Mouse (Mus musculus): ENCODE results near the gene Foxred2. TPM values are rescaled to one million over a fixed set of nuclear protein-coding genes. Genes with fewer than 3 reads are reported as not detected.

Gene Foxred2
- 4.9 and 6.1 TPM in 2 replicates for polyA plus RNA-seq (2015; fragmentation: Nextera tagmentation; extraction: Ambion mirVana)

GRCm38 (mm10) chr15:77956404-77956901 lies at the start of gene Foxred2:
TSS of gene Foxred2 (minus strand) at chr15:77956722.
- H3K4me2 ChIP-seq (replicated peaks): peak within 1 kb of the TSS; percentile 88
- peaks cover 34% of the 10 kb centered on the region for H3K36me3 ChIP-seq
- peaks cover 26% of the 10 kb centered on the region for H3K4me1 ChIP-seq
- no peaks in the 10 kb centered on the region for H3K9me3 ChIP-seq (replicated peaks)
- H3K27ac ChIP-seq (replicated peaks): no peak within 1 kb of the TSS
- peak within 1 kb of the TSS; percentile 37 for H3K9ac ChIP-seq
- peak; percentile 88 for ATAC-seq (ENCODE audit: insufficient number of reproducible peaks, low FRiP score, low TSS enrichment, low read depth)
- under 1% methylated on average over 39 of the region's 39 CpGs for WGBS
- peak within 1 kb of the TSS; percentile 61 for H3K4me3 ChIP-seq (replicated peaks)
- peaks cover 8% of the 10 kb centered on the region for H3K27me3 ChIP-seq

GRCm38 (mm10) chr15:78003929-78004328 lies 47.4 kb upstream of the Foxred2 start:
- H3K9ac ChIP-seq: no peak overlapping the region
- no peak overlapping the region for H3K4me2 ChIP-seq (replicated peaks)
- whole genome bisulfite sequencing: 38% methylated on average over 9 of the region's 9 CpGs
- H3K27ac ChIP-seq (replicated peaks): no peak overlapping the region
- H3K27me3 ChIP-seq: no peaks in the 10 kb centered on the region
- no peaks in the 10 kb centered on the region for H3K4me1 ChIP-seq
- no peaks in the 10 kb centered on the region for H3K9me3 ChIP-seq (replicated peaks)
- ATAC-seq (ENCODE audit: insufficient number of reproducible peaks, low FRiP score, low TSS enrichment, low read depth): no peak
- no peak overlapping the region for H3K4me3 ChIP-seq (replicated peaks)
- H3K36me3 ChIP-seq: no peaks in the 10 kb centered on the region

GRCm38 (mm10) chr15:78001400-78001799 lies 44.9 kb upstream of the Foxred2 start:
- Histone ChIP-seq H3K4me2 (replicated peaks) (no peak overlapping the region), H3K4me1 (no peaks in the 10 kb centered on the region), H3K27me3 (no peaks in the 10 kb centered on the region), H3K27ac (replicated peaks) (no peak overlapping the region), H3K9ac (no peak overlapping the region), H3K4me3 (replicated peaks) (no peak overlapping the region), H3K9me3 (replicated peaks) (no peaks in the 10 kb centered on the region), H3K36me3 (no peaks in the 10 kb centered on the region)
- ATAC-seq (ENCODE audit: insufficient number of reproducible peaks, low FRiP score, low TSS enrichment, low read depth): no peak
- 20% methylated on average over 5 of the region's 5 CpGs for WGBS

GRCm38 (mm10) chr15:77988541-77988940 lies 32.0 kb upstream of the Foxred2 start:
- Histone ChIP-seq H3K9ac (no peak overlapping the region), H3K27me3 (0 out of 2 replicates have a peak, but pooled peaks cover 3% of the 10 kb centered on the region), H3K36me3 (no peaks in the 10 kb centered on the region), H3K9me3 (replicated peaks) (no peaks in the 10 kb centered on the region), H3K4me3 (replicated peaks) (no peak overlapping the region), H3K27ac (replicated peaks) (no peak overlapping the region), H3K4me2 (replicated peaks) (no peak overlapping the region), H3K4me1 (no peaks in the 10 kb centered on the region)
- 68% methylated on average over 5 of the region's 5 CpGs for WGBS
- no peak for ATAC-seq (ENCODE audit: insufficient number of reproducible peaks, low FRiP score, low TSS enrichment, low read depth)

DNA sequence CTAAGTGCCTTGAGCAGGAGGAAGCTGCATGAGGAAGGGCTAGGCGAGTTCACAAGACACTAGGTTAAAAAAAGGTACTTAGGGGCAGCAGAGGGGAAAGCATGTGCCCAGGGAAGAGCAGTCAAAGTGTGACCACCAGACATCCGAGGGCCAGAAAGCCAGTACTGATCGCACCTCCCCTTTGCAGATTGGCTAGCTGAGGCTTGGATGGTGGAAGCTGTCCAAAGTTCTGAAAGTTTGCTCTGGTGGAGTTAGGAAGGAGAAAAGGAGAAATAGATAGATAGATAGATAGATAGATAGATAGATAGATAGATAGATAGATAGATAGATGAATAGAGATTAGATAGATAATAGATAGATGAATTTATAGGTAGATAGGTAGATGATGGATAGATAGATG lies 26.9 kb upstream of the Foxred2 start:
- 15% methylated on average over 3 of the region's 3 CpGs for WGBS
- H3K27ac ChIP-seq (replicated peaks): no peak overlapping the region
- H3K4me1 ChIP-seq: no peaks in the 10 kb centered on the region
- H3K9ac ChIP-seq: no peak overlapping the region
- no peaks in the 10 kb centered on the region for H3K36me3 ChIP-seq
- no peak overlapping the region for H3K4me2 ChIP-seq (replicated peaks)
- H3K9me3 ChIP-seq (replicated peaks): no peaks in the 10 kb centered on the region
- peaks cover 6% of the 10 kb centered on the region; the same call in 1 of the 2 replicates for H3K27me3 ChIP-seq
- no peak overlapping the region for H3K4me3 ChIP-seq (replicated peaks)
- ATAC-seq (ENCODE audit: insufficient number of reproducible peaks, low FRiP score, low TSS enrichment, low read depth): no peak

DNA sequence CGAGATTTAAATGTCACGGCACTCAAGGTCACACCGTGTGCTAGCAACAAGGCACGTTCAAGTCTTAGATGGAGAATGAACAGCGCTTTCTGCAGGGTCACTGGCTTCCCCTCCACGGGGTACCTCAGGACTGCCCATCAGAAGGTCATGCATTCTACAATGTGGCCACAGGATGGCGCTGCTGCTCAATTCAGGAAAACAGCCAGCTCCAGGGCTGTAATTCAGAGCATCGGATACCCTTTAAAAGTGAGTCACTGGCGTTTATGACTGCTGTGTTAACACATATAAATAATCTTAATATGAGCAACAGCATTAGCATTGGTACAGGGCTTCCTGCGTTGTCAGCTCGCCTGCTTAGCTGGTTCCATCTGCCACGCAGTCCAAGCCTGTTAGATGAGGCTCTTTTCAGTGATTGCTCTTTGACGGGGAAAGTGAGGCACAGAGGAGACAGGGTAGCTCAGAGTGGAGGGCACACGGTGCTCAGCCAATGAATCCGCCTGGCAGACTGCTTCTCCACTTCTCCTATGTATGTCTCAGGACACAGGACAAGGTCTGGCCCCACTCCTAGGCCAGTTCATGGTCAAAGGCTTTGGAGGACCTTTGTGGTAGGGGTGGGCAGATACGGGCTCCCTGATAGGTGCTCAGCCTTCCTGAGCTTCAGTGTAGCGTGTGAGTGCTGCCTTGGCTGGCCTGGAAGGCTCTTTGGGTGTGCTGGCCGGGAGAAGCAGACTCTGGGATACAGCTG lies 25.8 kb upstream of the Foxred2 start:
- H3K27me3 ChIP-seq: peaks cover 6% of the 10 kb centered on the region; the same call in 1 of the 2 replicates
- H3K9me3 ChIP-seq (replicated peaks): no peaks in the 10 kb centered on the region
- no peak overlapping the region for H3K9ac ChIP-seq
- H3K36me3 ChIP-seq: no peaks in the 10 kb centered on the region
- H3K4me2 ChIP-seq (replicated peaks): no peak overlapping the region
- no peak for ATAC-seq (ENCODE audit: insufficient number of reproducible peaks, low FRiP score, low TSS enrichment, low read depth)
- H3K27ac ChIP-seq (replicated peaks): no peak overlapping the region
- WGBS: 29% methylated on average over 18 of the region's 18 CpGs
- H3K4me1 ChIP-seq: no peaks in the 10 kb centered on the region
- no peak overlapping the region for H3K4me3 ChIP-seq (replicated peaks)

GRCm38 (mm10) chr15:77981181-77981680 lies 24.7 kb upstream of the Foxred2 start:
- ATAC-seq (ENCODE audit: insufficient number of reproducible peaks, low FRiP score, low TSS enrichment, low read depth): no peak
- WGBS: 51% methylated on average over 5 of the region's 5 CpGs
- Histone ChIP-seq H3K4me1 (no peaks in the 10 kb centered on the region), H3K27me3 (peaks cover 6% of the 10 kb centered on the region; the same call in 1 of the 2 replicates), H3K9me3 (replicated peaks) (no peaks in the 10 kb centered on the region), H3K4me3 (replicated peaks) (no peak overlapping the region), H3K4me2 (replicated peaks) (no peak overlapping the region), H3K36me3 (no peaks in the 10 kb centered on the region), H3K27ac (replicated peaks) (no peak overlapping the region), H3K9ac (no peak overlapping the region)

DNA sequence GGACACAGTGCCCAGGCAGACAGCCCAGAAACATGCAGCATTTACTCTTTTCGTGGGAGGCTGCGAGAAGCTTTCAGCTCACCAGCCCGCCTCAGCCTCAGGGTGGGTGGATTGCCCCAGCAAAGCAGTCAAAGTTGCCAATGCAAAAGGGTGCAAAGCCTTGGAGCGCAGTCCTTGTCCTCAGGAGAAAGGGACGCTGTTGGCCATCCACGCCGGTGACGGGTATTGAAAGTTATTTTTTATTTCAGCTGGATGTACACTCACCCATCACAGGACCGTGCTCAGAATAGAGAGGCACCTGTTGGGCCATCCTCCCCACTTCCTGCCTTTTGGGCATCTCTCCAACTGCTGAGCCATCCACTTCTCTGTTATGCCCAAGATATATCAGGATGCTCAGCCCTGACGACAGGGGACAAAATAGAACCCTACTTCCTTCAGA lies 22.9 kb upstream of the Foxred2 start:
- Histone ChIP-seq H3K36me3 (no peaks in the 10 kb centered on the region), H3K4me2 (replicated peaks) (no peak overlapping the region), H3K9me3 (replicated peaks) (no peaks in the 10 kb centered on the region), H3K4me3 (replicated peaks) (no peak overlapping the region), H3K27me3 (peaks cover 6% of the 10 kb centered on the region; the same call in 1 of the 2 replicates), H3K9ac (no peak overlapping the region), H3K4me1 (no peaks in the 10 kb centered on the region), H3K27ac (replicated peaks) (no peak overlapping the region)
- ATAC-seq (ENCODE audit: insufficient number of reproducible peaks, low FRiP score, low TSS enrichment, low read depth): no peak
- 84% methylated on average over 10 of the region's 10 CpGs for WGBS

DNA sequence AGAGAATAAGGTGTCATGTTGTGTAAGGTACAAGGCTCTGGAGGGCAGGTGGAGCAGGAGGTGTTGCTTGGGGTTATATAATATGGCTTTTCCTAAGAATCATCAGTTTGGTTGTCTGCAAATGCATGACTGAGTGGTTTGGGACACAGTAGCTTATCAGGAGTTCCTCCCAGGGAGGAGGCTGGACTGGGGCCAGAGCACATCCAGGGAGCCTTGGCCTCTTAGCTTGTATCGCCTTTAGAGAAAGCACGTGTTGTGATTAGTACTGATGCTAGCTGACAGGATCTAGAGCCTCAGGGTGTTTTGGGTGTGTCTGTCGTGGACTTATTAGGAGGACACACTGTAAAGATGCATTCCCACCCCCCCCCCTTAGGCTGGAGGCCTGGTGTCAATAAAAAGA lies 21.1 kb upstream of the Foxred2 start:
- peaks cover 3% of the 10 kb centered on the region; the same call in 1 of the 2 replicates for H3K27me3 ChIP-seq
- H3K4me1 ChIP-seq: no peaks in the 10 kb centered on the region
- H3K36me3 ChIP-seq: no peaks in the 10 kb centered on the region
- 46% methylated on average over 3 of the region's 3 CpGs for WGBS
- H3K4me3 ChIP-seq (replicated peaks): no peak overlapping the region
- H3K4me2 ChIP-seq (replicated peaks): no peak overlapping the region
- no peak overlapping the region for H3K9ac ChIP-seq
- no peak overlapping the region for H3K27ac ChIP-seq (replicated peaks)
- no peak for ATAC-seq (ENCODE audit: insufficient number of reproducible peaks, low FRiP score, low TSS enrichment, low read depth)
- H3K9me3 ChIP-seq (replicated peaks): no peaks in the 10 kb centered on the region

DNA sequence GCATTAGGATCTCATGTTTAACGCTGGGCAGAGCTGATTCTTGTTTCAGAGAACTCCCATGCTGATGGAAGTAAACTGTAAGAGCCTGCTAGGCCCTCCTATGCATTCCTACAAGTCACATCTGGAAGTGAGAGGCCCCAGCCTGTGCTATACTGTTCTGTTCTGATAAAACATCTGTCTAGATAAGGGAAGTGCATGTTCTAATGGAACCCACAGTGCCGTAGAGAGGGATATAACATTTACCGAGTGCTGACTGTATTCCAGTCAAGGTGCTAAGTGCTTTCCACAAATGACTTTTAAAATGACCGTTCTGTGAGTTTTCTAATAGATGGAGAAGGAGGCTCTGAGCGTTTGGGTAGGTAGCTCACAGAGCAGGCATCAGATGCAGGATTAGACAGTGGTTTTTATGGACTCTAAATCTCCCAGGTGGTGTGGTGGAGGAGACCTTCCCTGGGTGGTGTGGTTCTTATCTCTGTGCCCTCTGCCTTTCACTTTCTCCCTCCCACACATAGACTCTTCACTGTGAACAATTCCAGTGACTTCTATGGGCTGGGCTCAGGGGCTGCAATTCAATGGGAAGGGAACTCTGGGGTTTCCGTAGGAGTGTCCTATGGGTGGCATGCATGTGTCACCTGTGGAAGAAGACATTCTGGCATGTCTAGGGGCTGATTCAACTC lies 17.8 kb upstream of the Foxred2 start:
- no peaks in the 10 kb centered on the region for H3K9me3 ChIP-seq (replicated peaks)
- H3K4me1 ChIP-seq: peaks cover 6% of the 10 kb centered on the region
- no peak overlapping the region for H3K4me3 ChIP-seq (replicated peaks)
- H3K27ac ChIP-seq (replicated peaks): no peak overlapping the region
- no peaks in the 10 kb centered on the region for H3K36me3 ChIP-seq
- no peak for ATAC-seq (ENCODE audit: insufficient number of reproducible peaks, low FRiP score, low TSS enrichment, low read depth)
- no peak overlapping the region for H3K9ac ChIP-seq
- no peak overlapping the region for H3K4me2 ChIP-seq (replicated peaks)
- no peaks in the 10 kb centered on the region for H3K27me3 ChIP-seq
- 67% methylated on average over 6 of the region's 6 CpGs for WGBS

Data from embryonic facial prominence, embryonic 15.5 days (tissue).